Mouse (Mus musculus) spleen, adult 2 months (tissue): ENCODE results near the gene Rnf20. TPM values are rescaled to one million over a fixed set of nuclear protein-coding genes. Genes with fewer than 3 reads are reported as not detected.
"Not testable (repeated sequence)": the region's sequence is repeated elsewhere in the genome, so short reads cannot be mapped to it uniquely, and the experiment has no call there.

Source experiments
- DNase-seq, 2 experiments: peaks; one replicate each; pipeline versions ENCODE4 v3.0.0 to v3.0.0-alpha.2; 2012 to 2021; ENCODE audit warnings: low spot score in 2 of 2, low read depth in 1 of 2
- H3K27ac ChIP-seq: fragments of 200-500 bp; 2 replicates; pipeline ENCODE4 v1.5.1; 2012; ENCODE audit warnings: low read length, inconsistent platforms; ENCODE audit not compliant: insufficient read depth
- H3K27me3 ChIP-seq: fragments of 200-500 bp; 2 replicates; pipeline ENCODE4 v1.6.1; 2012; ENCODE audit warnings: mild to moderate bottlenecking, moderate library complexity, low read length, inconsistent platforms; ENCODE audit not compliant: control insufficient read depth, insufficient read depth
- H3K36me3 ChIP-seq: fragments of 200-500 bp; 2 replicates; pipeline ENCODE4 v1.6.1; 2012; ENCODE audit warnings: mild to moderate bottlenecking, low read length, inconsistent platforms; ENCODE audit not compliant: control insufficient read depth, insufficient read depth
- H3K4me1 ChIP-seq: fragments of 200-500 bp; 2 replicates; pipeline ENCODE4 v1.6.1; 2011; ENCODE audit warnings: inconsistent platforms; ENCODE audit not compliant: control insufficient read depth, insufficient read depth, insufficient read length
- H3K4me3 ChIP-seq: fragments of 200-500 bp; 2 replicates; pipeline ENCODE4 v1.5.1; 2011; ENCODE audit warnings: mild to moderate bottlenecking, inconsistent platforms; ENCODE audit not compliant: insufficient read depth, insufficient read length; ENCODE audit errors: extremely low read depth
- CTCF ChIP-seq: fragments of 200-500 bp; IDR thresholded peaks from 2 replicates; pipeline ENCODE4 v1.5.1; 2011; ENCODE audit warnings: mild to moderate bottlenecking, inconsistent platforms; ENCODE audit not compliant: insufficient read depth, insufficient read length, insufficient replicate concordance; ENCODE audit errors: extremely low read depth
- POLR2A ChIP-seq: fragments of 200-500 bp; IDR thresholded peaks from 2 replicates; pipeline ENCODE4 v1.6.1; 2011; ENCODE audit warnings: low read depth, low read length, inconsistent platforms
- WGBS: fragments of 180-500 bp; shearing (Covaris S2); methylation state at CpG from one replicate; pipeline ENCODE4 v1.1.7; 2018; 5-methylcytosine and 5-hydroxymethylcytosine counted together
- polyA plus RNA-seq: library from polyadenylated mRNA; depleted of rRNA; stranded (reverse); fragments of >200 nt; gene quantifications from 2 replicates; pipeline ENCODE4 v1.2.3, GENCODE M21; 2012

Rnf20 gene
- polyA plus RNA-seq, 1 experiment, result 16.6 TPM

- no peak for TF ChIP-seq POLR2A
- no peak for TF ChIP-seq CTCF
- no peak within 1 kb of the TSS for H3K27ac ChIP-seq
- H3K4me3 ChIP-seq, result peak within 1 kb of the TSS; percentile 49; the same call in 1 of the 2 replicates
- H3K4me1 ChIP-seq, result peaks cover 6% of the 10 kb centered on the region; the same call in 1 of the 2 replicates
- peaks cover 10% of the 10 kb centered on the region for H3K27me3 ChIP-seq
- WGBS, result 1% methylated on average over 77 of the region's 77 CpGs
- DNase-seq, result no peak
- H3K36me3 ChIP-seq, result no peaks in the 10 kb centered on the region
These were observed 34.4 kb upstream of the Rnf20 start, which contains the start of gene Tmem246 for GRCm38 (mm10) chr4:49597183-49598100. Tmem246 (minus strand) TSS chr4:49597876.

GRCm38 (mm10) chr4:49603161-49603560, 28.6 kb upstream of the Rnf20 start:
- Histone ChIP-seq H3K4me3 (no peak overlapping the region), H3K4me1 (no peaks in the 10 kb centered on the region), H3K27ac (no peak overlapping the region), H3K27me3 (no peaks in the 10 kb centered on the region), H3K36me3 (no peaks in the 10 kb centered on the region)
- WGBS, result 82% methylated on average over 2 of the region's 2 CpGs
- DNase-seq, result no peak
- no peak for TF ChIP-seq POLR2A
- no peak for TF ChIP-seq CTCF

GRCm38 (mm10) chr4:49604016-49604546, 27.7 kb upstream of the Rnf20 start:
- no peaks in the 10 kb centered on the region for H3K27me3 ChIP-seq
- H3K27ac ChIP-seq, result no peak overlapping the region
- no peaks in the 10 kb centered on the region for H3K36me3 ChIP-seq
- no peaks in the 10 kb centered on the region for H3K4me1 ChIP-seq
- no peak for DNase-seq
- no peak overlapping the region for H3K4me3 ChIP-seq
- TF ChIP-seq POLR2A (no peak), CTCF (no peak)
- WGBS, result 26% methylated on average over 1 of the region's 1 CpGs

GRCm38 (mm10) chr4:49604616-49605015, 27.2 kb upstream of the Rnf20 start:
- no peaks in the 10 kb centered on the region for H3K27me3 ChIP-seq
- H3K36me3 ChIP-seq, result no peaks in the 10 kb centered on the region
- H3K4me1 ChIP-seq, result no peaks in the 10 kb centered on the region
- no peak for DNase-seq
- TF ChIP-seq CTCF (no peak), POLR2A (no peak)
- H3K27ac ChIP-seq, result no peak overlapping the region
- 81% methylated on average over 5 of the region's 5 CpGs for WGBS
- no peak overlapping the region for H3K4me3 ChIP-seq

- H3K27ac ChIP-seq, result no peak overlapping the region
- H3K27me3 ChIP-seq, result no peaks in the 10 kb centered on the region
- no peak for DNase-seq
- WGBS, result 78% methylated on average over 1 of the region's 1 CpGs
- TF ChIP-seq POLR2A (no peak), CTCF (no peak)
- no peaks in the 10 kb centered on the region for H3K36me3 ChIP-seq
- H3K4me1 ChIP-seq, result no peaks in the 10 kb centered on the region
- H3K4me3 ChIP-seq, result no peak overlapping the region
These were observed 26.3 kb upstream of the Rnf20 start for GRCm38 (mm10) chr4:49605459-49605858.

GRCm38 (mm10) chr4:49616924-49617323, 14.9 kb upstream of the Rnf20 start:
- Histone ChIP-seq H3K36me3 (no peaks in the 10 kb centered on the region), H3K27me3 (no peaks in the 10 kb centered on the region), H3K4me1 (no peaks in the 10 kb centered on the region), H3K4me3 (no peak overlapping the region), H3K27ac (no peak overlapping the region)
- no peak for TF ChIP-seq POLR2A
- no peak for TF ChIP-seq CTCF
- WGBS, result 19% methylated on average over 10 of the region's 10 CpGs
- no peak for DNase-seq

GRCm38 (mm10) chr4:49619861-49620260, 11.9 kb upstream of the Rnf20 start:
- not testable (repeated sequence) for H3K36me3 ChIP-seq, H3K27ac ChIP-seq, H3K4me3 ChIP-seq, H3K4me1 ChIP-seq, DNase-seq, H3K27me3 ChIP-seq
- 24% methylated on average over 7 of the region's 7 CpGs for WGBS
